Mouse (Mus musculus) CD8-positive naive resting alpha-beta T cell, adult 2 months (primary cell): Measurements from ENCODE around the gene Rab22a.
"Not testable (repeated sequence)": the region's sequence is repeated elsewhere in the genome, so short reads cannot be mapped to it uniquely, and the experiment has no call there.

Experiments
- DNase-seq, 2 experiments: peaks; one replicate each; pipeline ENCODE4 v3.0.0; 2022; ENCODE audit warnings: low read depth in 2 of 2, low spot score in 2 of 2

The Rab22a gene

DNA sequence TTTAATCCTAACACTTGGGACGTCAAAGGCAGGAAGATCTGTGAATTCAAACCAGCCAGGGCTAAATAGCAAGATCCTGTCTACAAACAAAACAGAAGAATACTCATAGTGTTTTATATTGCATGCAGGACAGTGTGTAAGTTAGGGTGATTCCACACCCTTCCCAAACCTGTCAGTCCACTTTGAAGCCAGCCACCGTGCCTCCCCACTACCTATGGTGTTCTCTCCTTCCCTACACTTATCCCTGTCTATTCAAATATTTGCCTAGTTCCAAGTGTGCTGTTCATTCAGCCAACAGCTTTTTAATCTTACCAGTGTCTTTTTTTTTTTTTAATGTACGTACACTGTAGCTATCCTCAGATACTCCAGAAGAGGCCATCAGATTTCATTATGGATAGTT is 7.3 kb downstream of the Rab22a start:
- DNase-seq = no peak

DNA sequence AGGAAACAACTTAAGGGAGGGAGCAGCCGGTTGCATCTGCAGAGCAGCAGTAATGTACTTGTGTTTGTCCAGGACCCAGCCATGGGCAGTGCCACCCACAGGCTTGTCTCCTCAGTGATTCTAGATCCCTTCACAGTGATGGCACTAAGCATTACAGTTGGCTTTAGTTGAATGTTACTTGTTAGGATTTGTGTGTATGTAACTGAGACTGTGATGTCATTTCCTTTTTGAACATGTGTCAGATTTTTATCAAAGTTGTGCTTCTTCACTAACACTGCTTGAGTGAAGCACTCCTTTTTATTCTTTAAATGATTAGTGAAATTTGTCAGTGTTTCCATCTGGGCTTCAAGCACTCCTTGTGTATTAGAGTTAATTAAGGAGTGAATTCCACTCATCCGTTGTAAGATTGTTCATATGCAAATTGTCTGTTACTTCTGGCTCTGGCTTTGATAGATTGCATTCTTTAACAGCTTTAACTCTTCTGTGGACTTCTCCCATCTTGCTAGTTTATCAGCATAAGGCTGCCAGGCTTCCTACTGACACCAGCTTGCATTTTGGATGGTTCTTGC is 12.9 kb downstream of the Rab22a start:
- no peak for DNase-seq

DNA sequence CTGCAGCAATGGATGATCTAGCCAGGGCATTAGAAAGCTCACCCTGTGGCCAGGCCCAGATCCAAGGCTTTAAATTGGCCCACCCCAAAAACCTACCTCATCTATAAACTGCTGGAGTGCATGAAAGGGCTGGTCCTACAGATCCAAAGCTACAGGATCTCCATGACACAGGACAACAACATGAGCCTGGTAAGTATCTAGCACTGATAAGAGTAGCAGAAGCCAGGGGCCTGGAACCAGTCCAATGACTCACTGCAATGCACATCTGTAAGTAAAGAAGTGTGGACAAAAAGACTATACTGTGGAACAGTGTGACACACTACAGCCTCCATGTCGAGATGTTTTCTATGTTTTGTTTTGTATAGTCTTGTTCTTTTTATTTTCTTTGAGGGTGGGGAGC is 13.9 kb downstream of the Rab22a start:
- no peak for DNase-seq

- no peak for DNase-seq
These were observed 19.0 kb downstream of the Rab22a start for GRCm38 (mm10) chr2:173678593-173678992.

DNA sequence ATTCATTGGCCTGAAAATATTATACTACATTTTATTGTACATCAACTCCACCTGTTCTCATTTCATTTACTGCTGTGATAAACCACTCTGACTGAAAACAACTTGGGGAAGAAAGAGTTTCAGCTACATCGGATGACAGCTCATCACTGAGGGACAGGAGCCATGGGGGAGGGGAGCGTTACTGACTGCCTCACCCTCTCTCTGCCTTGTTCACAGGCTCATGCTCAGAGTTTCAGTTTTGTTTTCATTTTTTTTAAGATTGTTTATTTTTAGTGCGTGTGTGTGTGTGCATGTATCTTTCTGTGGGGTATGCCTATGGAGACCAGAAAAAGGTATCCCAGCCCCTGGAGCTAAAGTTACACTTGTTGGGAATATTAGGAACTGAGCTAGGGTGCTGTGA is 19.7 kb downstream of the Rab22a start:
- DNase-seq = no peak

GRCm38 (mm10) chr2:173680153-173680552 is 20.6 kb downstream of the Rab22a start:
- DNase-seq = no peak

DNA sequence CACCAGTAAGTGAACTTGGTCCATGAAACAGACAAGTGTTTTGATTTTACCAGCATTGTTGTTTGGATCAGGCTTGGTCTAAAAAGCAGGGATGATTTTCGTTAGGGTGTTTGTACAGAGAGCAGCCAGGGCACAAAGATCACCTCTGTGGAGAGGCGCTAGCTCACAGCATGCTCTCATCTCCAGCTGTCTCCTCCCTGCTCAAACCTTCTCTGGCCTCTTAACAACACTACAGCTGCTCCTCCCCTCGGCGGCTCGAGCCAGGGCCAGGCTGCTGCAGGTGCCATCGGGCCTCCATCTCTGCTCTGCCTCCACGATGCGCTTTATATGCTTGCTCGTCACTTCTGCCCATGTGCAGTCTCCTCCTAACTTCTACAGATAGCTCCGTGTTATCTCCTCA is 23.2 kb downstream of the Rab22a start:
- DNase-seq = no peak

DNA sequence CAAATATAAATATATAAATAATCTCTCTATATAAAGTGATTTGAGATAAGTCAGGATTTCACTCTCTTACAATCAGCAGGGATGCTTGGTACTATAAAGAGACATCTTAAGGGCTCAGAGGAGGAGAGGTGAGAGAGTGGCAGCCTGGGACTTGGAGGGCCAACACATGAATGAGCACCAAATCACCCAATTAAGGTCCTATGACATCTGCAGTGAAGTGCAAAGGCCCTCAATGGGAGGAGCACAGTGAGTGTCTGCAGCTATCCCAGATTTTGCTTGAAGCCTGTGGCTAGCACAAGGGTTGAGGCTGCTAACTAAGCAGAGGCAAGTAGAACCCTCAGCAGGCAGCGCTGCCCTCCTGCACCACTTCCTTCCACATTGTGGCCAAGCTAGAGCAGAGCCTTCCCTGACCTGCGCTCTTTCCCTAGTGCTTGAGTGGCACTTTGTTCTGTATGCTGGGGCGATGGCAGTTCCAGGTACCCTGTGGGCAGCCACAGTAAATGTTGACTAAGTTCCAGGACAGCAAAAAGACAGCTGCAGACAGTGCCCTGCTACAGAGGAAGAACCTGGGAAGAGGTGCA is 26.3 kb downstream of the Rab22a start:
- no peak for DNase-seq

DNA sequence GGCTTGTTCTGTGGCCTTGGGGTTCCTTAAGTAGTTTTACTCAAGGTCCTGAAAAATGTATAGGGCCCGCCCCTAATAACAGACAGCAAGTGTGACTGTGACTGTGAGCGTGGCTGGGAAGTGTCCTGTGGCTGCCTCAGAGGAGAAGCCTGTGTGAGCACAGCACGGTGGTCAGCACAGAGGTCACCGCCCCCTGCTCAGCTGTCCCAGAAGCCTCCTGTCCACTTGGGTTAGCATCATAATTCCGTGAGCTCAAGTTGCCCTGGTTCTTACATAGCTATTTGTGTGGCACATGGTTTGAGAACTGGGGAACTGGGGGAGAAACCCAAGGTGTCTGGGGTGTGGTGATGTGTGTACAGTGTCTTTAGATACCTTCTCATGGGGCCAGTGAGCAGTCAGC is 27.8 kb downstream of the Rab22a start:
- DNase-seq = no peak

DNA sequence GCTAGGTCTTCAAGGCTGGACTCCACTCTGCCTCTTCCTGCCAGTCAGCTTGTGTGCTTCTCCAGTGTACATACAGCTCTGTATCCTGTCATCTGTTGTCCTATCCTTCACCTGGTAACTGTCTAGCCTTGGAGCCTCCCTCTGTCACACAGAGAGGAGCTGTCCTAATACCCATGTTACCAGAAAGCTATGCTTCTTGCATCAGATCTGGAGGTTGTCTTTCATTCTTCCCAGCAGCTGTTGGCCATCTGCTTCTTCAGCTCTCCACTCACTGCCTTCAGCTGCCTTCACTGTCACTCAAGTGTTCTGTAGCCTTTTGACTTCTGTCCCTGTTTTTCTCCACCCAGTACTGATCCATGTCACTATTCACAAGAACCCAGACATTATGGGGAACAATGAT is 30.3 kb downstream of the Rab22a start:
- no peak for DNase-seq

DNA sequence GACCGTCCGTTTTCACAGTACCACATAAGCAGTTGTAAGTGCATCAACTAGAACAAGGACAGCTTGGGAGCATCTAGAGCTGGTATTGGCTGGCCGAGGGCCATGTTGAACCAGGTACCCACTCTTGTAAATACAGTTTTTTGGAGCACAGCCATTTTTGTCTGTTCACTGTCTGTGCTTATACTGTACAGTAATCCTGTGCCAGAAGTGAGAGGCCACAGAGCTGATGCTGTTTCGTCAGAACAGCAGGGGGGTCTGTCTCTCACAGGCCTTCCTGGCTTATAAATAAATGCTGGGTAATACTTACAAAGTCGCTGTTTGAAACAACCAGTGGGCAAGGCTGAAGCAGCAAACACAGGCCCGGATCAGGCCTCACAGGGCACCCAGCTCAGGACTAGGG is 32.2 kb downstream of the Rab22a start:
- no peak for DNase-seq

DNA sequence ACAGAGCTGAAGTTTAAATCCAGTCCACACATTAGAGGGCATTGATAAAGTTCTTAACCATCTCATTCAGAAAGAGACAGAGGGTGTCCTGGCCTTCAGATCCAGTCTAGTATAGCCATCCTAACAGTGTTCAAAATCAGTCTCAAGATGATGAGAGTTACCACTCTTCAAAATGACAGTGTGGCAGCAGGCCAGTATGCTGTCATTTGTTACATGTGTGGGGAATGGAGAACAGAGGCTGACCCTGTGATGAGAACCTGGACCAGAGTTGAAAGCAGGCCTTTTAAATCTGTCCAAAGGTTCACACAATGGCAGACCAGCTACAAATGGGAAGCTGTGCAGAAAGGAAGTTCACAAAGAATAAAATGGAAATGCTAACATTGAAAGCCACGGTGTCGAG is 33.1 kb downstream of the Rab22a start:
- DNase-seq = no peak

DNA sequence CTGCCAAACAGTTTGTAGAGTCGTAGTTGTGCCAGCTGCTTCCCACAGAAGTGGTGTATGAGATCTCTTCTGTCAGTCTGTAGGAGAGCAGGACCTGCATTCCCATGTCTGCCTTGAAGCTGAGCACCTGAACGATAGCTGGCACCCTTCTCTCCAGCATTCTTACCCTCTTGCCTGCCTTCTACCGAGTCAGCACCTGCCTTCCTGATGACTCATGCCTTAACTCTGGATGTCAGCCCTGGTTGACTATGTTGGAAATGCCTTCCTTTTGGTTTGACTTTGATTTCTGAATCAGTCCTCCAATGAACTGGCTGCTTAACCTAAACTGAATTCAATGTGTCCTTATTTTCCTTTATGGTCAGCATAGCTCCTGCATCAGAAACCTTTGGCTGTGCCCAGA is 39.3 kb downstream of the Rab22a start:
- no peak for DNase-seq

GRCm38 (mm10) chr2:173702096-173702866 is 42.7 kb downstream of the Rab22a start:
- no peak for DNase-seq

- DNase-seq = no peak
These were observed 43.3 kb downstream of the Rab22a start for GRCm38 (mm10) chr2:173702867-173703237.

GRCm38 (mm10) chr2:173705827-173706551 is 46.4 kb downstream of the Rab22a start:
- DNase-seq = no peak

- not testable (repeated sequence) for DNase-seq
These were observed 48.1 kb downstream of the Rab22a start for GRCm38 (mm10) chr2:173707626-173708025.

- no peak for DNase-seq
These were observed 50.6 kb downstream of the Rab22a start for GRCm38 (mm10) chr2:173710193-173710592.

DNA sequence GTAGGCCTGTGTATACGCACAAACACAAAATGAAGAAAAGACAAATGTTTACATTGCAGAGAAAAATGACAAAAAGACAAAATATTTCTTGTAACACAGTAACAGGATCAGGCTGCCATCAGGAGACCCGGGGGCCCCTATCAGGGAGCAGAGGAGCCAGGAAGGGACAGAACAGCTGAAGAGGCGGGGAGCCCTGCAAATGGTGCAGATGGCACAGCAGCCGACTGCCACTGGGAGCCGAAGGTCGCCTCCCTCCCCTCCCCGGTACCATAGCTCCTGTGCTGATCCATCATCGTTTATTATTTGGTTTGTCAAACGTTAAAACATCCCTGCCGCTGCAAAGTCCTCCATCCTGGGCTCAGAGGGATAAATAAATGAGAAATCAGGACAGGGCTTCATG is 53.1 kb downstream of the Rab22a start:
- DNase-seq = no peak

DNA sequence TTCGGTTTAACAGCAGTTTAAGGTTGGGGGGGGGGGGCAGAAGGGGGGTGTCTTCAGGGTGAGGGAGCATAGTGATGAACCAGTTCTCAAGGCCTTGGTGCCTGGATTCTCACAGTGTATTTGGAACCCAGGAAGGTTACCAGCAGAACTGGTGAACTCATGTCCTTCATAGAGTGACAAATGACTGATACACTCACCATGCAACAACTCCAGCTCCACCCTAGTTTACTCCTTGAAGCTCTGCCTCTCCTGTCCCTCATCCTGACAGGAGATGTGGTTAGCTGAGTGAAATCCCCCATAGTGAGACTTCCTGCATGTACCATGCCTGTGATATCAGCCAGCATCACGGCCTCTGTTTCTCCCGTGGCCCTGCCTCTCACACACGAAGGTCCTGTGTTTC is 53.7 kb downstream of the Rab22a start:
- no peak for DNase-seq

DNA sequence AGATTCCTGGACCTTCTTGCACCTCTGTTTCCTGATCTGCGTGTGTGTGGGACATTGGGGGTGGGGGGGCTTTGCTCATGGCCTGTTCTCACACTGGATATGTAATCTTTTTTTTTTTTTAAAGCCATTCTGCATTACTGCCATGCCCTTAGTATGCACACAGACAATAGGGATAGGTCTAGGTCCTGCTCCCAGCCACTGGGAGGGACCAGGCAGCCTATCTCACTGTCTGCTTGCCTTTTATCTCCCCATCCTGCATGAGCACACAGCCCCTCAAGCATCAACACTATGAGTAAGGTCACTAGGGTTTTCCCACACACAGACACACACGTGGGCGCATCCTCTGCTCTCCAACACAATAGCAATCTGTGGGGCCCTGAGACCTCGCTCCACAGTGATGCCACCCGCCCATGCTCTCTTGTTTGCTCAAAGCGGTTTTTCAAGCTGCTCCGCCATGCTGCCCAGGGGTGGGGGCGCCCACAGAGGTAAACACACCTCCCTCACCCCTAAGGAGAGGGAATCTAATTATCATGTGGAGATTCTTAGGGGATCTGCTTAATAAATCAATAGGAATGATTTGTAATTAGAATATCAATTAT is 55.2 kb downstream of the Rab22a start:
- no peak for DNase-seq

DNA sequence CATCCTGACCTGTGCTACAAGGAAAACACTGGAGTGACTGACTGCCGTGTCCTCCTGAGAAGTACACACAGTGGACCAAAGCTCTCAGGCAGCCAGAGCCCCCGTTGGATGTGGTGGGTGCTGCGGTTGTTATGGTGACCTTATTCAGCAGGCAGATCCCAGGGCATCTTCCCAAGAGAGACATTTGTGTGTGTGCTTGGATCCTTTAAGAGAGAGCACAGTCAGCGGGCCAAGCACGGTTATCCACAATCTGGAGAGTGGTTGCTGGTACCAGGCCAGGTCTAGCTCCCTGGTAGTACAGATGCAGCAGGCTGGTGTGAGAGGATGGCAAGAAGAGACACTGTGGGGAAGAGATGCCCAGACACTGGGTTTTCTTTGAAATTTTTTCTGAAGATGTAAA is 57.4 kb downstream of the Rab22a start:
- DNase-seq = no peak
